Mouse (Mus musculus): ENCODE results near the gene Ano3.
"Not testable (repeated sequence)": the region's sequence is repeated elsewhere in the genome, so short reads cannot be mapped to it uniquely, and the experiment has no call there.

Ano3 gene

DNA sequence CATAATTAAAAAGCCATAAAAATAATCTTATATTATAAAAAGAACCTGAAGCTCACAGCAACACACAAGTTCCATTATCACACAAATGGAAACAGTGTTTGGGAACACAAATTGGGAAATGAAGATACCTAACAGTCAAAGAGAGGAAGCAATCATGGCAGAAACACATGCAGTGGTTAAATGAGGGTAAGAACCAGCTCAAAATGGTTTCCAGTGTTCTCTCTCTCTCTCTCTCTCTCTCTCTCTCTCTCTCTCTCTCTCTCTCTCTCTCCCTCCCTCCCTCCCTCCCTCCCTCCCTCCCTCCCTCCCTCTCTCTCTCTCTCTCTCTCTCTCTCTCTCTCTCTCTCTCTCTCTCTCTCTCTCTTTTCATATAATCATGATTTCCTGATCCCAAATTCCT lies at the start of gene Ano3:
Gene Ano3, minus strand, starts transcription at position 101 of the 400 bp plus-strand sequence.
- not testable (repeated sequence) for DNase-seq

DNA sequence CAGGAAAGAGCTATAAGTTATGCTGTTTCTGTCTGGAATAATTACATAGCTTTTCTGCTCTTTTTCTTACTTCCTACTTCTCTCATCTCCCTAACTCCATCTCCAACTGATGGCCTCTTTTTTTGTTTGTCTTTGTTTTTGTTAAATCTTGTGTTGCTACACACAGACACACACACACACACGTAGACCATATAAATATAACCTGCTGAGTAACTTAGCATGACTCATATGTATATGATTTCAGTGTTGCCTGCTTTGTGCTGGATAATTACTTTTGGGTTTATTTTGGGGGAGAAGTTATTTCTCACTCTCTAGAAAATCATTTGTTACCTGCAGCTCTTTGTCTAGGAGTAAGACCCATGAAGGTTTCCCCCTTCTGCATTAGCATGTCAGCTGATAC lies 39.3 kb upstream of the Ano3 start:
- DNase-seq, result no peak

DNA sequence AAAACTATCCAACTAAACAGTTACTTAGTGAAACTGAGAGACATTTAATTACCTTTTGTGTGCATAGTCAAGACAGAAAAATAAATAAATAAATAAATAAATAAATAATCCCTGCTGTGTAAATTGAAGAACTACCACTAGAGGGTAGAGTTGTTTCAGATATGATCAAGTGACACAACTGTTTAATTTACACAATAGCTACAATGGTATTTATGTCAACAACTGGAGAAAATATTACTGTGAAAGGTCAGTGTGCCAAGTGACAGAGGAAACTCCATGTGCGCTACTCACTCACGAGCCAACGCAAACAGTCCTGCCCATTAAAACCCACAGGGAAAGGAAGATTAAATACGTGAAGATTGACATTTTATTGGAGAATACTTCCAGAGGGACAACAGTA lies 38.8 kb upstream of the Ano3 start:
- no peak for DNase-seq

DNA sequence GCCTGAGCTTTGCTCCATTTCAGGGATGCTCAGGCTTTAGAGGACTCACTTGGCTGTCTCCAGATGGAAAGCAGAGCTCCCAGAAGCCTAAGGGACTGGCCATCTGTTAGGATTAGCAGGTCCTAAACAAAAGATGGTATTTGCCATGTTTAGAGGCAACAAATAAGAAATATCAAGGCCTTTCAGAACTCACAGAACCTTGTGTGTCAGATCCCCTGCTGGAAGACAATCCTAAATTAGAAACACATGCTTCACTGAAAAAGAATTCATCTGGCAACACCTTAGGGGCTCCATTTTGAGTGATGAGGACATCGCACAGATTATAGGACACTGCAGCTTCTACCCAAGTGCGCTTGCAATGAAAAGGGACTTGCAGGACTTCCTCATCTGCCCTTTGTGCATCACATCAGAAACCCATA lies 35.1 kb upstream of the Ano3 start:
- DNase-seq, result no peak

DNA sequence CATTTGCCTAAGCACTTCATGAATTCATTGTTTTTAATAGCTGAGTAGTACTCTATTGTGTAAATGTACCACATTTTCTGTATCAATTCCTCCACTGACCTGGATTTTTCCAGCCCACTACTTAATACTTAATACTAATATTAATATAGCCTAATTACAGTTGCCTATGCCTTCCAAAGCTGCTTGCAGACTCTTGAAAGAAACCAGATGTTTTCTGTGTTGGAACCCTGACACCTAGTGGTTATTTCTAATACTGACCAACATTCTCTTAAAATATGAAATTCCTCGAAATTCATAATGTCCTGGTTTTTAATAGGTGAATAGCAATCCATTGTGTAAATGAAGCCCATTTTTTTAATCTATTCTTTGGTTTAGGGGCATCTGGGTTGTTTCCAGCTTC lies 31.0 kb upstream of the Ano3 start:
- DNase-seq, result no peak

DNA sequence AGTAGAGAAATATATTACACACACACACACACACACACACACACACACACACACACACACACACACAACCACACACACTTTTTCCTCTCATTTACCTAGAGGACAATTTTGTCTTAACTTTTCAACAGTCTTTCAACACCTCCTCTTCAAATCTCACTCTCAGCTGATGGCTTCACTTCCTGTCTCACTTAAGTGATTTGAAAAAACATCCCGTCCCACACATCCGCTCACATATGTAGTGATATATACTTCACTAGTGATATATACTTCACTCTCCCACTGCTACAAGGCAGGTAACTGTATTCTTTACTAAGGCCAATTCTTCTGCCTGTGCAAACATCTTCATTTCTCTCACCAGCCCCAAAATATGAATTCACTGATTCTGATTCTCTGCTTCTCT lies 28.9 kb upstream of the Ano3 start:
- no peak for DNase-seq

DNA sequence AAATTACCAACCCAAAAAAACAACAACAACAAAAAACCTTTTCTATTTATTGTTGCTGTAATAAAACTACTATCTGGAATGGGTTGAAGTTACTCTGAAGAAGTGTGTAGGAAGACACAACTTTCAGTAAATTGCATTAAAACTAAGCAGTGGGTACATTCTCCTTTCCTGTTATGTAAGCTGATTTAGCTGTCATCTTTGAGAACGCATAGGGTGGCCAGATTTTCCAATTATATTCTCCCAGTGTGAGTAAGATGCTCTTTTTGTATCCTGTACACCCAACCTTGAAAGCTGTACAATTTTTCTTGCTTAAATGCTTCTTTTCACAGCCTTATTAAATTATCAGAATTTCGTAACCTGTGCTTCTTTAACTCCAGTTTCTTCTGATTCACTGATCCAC lies 26.1 kb upstream of the Ano3 start:
- DNase-seq, result no peak

DNA sequence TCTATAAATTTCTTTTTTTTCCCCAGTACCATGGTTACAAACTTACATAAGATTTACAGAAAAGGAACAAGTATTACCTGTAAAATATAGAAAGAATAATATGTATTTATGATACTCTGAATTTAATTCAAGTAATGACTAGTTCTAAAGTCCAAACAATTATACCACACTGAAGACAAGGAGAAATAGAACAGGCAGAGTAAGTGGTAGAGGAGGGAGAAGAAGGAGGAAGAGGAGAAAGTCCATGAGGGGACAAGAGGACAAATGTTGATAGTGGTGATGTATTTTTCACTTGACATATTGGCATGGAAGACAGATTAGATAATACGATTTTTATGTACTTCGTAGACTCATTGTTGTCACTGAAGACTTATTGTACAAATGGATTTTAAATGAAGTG lies 19.4 kb upstream of the Ano3 start:
- no peak for DNase-seq

DNA sequence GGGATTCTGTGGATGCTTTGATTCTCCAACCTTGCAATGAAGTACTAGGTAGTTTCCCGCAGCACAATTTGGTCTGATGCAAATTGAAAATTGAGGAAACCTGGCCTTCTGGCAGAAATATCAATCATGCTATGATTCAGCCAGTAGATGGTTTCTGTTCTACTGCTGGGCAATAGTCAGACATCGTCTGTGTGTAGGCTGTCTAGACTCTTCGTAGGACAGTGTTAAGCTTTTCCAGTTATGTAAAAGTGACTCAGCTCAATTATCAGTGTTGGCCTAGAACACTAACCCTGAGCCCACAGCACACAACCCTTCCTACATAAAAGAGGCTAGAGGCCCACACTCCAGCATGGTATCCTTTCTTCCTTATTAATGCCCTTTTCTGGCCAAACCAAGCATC lies 14.7 kb upstream of the Ano3 start:
- DNase-seq, result no peak

DNA sequence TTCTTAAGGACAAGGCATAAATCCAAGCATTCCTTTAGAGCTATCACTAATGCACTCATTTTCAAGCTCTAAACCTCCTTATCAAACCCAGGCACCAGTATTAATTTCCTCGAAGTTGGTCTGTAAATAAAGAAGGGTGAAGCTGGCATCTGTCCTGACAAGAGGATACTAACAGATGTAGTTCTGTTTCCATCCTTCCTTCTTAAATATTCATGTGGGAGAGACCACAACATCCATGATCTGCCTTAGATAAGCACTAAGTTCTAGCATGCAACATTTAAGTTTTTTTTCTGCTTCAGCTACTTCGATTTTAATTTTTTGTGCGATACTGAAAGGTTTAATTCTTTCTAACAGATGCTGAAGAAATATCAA lies 305 bp downstream of the Ano3 start:
- DNase-seq, result no peak

DNA sequence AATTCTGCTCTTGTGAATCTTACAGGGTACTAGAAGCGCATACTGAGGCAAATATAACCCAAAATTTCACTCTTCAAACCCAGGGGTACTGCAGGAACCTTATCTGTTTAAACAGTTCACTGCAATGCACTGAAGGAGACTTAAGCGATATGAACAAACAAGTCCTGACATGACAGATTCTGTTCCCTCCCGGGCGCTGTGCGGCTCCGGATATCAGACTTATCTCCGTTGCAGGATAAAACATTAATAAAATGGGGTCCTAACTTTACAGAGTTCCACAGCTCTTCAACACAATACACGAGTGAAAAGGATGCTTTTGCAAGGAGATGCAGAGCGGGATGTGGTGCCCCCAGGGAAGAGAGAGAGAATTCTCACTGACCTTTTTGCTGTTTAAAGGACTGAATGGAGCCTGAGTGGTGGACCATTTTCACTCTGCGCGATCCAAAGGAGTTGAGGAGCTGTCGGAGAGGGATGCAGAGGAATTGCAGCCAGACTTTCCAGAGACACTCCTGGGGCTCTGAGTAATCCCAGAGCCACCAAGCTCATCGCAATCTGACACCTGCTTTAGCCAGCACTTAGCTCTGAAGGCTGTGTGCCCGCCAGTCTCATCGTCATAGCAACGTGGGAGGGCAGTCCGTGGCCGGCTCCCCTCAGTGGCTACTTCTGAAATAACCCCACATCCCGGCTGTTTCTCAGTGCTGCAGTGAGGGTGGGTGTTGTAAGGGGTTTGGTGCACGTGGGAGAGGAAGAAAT lies 868 bp downstream of the Ano3 start:
- no peak for DNase-seq

DNA sequence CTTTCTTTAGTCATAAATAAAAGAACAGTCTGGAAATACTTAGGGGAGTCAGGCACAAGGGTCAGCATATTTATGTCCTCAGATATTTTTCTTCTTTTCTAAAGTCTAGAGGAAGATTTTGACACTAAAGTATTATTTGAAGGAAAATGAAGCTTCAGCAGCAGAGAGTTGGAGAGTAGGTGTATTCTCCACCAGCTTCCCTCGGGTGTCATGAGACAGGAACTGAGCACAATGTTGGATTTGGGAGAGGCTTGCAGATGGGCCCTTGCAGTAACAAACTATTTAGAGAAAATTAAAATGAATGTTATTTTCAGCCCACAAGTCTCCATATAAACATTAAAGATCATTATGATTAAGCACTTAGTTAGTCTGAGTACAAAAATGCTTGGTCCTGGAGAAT lies 5.6 kb downstream of the Ano3 start:
- no peak for DNase-seq

DNA sequence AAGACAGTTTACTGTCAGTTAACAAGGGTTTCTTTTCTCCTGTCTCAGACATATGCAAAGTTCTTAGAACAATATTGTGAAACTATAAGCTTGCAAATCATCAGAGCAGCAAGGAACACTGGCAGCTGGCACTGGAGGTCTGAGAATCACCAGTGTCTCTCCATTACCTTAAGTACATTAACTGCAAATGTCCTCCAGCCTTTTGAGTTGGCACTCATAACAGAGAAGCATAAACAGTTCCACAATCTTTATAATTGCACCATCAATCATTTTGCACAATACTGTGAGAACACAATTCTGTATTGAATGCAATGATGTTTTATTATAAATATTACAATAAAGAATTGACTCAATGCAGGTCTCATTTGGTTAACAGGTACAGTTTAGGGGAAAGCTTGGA lies 15.0 kb downstream of the Ano3 start:
- no peak for DNase-seq

DNA sequence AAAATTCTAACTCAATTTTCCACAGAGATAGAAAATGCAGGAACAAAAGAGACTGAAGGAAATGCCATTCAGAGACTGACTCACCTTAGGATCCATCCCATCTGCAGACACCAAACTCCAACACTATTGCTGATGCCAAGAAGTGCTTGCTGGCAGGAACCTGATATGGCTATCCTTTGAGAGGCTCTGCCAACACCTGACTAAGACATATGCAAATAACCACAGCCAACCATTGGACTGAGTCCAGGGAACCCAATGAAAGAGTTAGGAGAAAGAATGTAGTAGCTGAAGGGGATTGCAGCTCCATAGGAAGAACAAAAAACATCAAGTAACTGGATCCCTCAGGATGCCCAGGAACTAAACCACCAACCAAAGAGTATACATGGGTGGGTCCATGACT lies 21.6 kb downstream of the Ano3 start:
- no peak for DNase-seq

DNA sequence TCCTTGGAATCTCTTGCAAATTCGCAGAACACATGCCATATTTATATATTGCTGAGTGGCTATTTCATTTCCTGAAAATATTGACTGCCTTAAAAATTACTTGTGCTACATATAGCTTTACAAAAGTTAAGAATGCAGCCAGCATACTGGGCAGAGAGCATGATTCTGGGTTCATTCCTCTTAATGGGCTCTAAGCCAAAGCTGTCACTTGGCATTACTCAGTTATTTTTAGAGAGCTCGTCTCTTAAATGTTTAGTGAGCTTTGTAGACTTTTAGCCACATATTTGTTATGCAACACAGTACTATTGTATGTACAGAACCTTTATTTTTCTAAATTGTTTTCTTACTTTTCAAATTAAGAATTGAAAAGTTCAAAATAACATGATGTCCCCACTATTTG lies 41.2 kb downstream of the Ano3 start:
- DNase-seq, result no peak

DNA sequence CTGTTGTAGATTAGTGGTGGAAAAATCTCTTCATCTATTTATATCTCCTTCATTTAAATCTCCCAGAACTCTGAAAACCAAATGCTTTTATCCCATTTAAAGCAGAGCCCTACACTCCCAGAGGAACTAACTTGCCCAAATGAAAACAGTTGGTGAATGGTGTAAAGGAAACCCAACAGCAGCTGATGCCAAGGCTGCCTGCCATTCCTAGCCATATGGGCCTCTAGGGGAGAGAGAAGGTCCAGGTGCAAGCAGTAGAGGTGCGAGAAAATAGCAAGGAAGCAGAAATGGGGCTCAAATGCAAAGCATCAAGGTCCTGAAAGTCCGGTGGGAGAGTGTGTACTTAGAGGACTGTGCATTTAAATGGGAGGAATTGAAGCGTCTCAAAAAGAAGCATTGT lies 44.2 kb downstream of the Ano3 start:
- DNase-seq, result no peak

DNA sequence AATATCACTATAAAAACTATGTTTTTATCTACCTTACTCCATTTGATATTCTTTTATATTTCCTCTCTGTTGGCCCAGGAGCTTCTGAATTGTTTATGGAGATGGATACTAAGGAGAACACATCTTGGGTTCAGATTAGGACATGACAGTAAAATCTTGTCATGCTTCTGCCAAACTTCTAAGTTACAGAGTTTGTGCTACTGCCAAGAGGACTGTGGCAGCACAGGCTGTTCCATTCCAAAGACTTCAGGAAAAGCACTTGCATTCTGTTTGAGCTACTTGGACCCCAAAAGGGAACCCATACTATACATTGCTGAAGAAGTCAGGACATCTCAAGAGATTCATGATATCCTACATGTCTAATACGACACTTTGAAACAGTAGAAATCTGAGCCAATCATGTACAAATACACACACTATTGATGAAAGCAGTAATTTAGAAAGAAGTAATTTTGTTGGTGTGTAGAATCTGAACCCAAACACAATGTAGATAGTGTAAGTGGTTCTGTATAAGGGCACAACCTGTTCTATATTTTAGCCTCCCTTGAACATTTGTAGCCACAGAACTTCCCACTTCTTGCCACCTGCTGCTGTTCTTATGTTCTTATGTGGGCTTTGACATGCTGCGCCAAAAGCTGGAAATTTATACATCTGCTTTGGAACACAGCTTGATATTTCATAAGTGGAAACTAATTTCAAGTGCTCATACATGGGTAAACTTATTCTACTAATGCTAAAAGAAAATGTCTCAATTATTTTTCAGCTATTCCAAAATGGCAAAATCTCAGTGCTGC lies 54.0 kb downstream of the Ano3 start:
- DNase-seq, result no peak

DNA sequence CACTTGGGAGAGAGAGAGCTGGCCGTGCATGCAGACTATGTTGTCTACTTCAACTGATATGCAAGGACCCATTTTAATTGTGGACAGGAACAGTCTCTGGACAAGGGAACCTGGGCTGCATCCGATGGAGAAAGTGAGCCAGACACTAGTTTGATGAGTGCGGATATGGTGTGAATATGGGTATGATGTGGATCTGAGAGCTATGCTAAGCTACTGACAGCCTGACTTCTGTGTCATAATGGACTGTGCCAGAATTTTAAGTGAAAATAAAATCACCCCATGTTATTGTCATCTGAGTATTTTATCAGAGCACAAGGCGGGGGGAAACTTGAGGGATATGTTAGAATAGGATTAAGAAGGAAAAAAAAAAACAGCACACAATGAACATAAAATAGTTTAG lies 79.1 kb downstream of the Ano3 start:
- DNase-seq, result no peak

DNA sequence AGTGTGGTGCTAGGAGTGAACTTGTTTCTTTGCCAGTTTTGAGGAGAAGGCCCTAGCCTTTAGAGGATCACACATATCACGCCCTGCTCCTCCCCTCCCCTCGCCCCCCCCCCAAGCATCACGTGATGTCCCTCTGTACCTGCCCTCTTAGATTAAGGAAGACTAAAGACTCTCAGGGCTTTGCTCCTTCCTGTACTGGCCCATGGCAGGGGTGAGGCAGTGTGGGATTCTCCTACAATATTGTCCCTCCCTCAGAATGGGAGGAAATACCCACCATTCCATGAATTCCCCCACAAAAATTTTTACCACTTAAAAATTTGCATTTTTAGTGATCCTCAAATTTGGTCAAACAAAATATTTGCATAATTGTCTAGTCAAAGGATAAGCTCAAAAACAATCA lies 85.1 kb downstream of the Ano3 start:
- no peak for DNase-seq

DNA sequence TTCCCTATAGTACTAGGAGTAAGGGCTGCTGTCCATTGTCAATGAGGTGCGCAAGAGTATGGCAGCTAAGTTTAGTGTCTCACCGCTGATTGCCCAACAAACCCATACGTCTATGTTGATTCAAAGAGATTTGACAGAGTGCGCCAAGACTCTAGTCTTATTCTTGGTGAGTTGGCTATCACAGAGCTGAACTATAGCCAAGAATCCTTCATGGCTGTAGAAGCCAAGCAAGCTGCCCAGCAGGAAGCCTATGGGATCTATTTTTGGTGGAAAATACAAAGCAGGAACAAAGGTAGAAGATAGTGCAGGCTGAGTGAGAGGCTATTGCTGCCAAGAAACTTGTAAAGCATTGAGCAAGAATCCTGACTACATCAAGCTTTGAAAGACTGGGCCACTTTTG lies 87.3 kb downstream of the Ano3 start:
- DNase-seq, result no peak

DNA sequence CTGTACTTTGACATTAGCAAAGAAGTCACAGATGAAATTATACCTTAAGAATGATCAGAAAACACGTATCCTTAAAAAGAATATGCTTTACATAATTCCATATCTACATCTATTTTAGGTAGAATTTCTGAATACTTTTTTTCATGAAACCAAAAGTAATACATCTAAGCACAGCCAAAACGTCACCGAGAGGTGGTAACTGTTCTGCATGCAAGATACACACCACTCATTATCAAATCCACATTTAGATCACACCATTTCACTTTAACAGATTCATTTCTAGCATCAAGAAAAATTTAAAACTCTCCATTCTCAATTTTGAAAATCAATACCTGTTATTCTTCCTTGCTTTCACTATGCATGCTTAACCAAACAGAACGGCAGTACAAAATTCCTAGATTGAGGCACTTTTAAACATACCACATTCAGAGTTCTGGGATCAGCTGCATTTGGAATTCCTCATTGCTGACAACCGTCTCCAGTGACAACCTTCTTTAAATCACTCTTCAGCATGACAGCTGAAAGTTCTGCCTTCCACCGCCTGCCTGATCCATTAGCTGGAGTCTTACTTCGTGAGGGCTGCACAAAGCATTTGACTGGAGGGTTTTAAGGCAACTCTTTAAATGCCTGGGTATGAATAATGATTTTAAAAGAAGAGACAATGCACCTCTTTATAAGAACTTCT lies 111.0 kb downstream of the Ano3 start:
- no peak for DNase-seq

DNA sequence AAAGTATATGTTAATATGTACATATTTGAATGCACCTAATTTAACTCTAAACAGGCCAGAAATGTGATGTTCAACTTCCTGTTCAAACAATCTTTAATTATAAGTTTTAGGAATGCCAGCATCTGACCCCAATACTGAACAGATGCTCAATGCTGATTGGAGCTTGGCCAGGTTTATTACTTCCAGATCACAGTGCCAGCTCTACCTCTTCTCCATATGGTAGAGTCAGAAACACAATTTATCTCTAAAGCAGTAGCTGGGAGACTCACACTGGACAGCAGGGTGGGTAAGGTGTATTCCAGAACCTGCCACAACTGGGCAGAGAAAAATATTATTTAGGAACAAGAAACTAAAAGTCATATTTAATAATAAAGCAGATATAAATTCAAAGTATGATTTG lies 134.5 kb downstream of the Ano3 start:
- no peak for DNase-seq

DNA sequence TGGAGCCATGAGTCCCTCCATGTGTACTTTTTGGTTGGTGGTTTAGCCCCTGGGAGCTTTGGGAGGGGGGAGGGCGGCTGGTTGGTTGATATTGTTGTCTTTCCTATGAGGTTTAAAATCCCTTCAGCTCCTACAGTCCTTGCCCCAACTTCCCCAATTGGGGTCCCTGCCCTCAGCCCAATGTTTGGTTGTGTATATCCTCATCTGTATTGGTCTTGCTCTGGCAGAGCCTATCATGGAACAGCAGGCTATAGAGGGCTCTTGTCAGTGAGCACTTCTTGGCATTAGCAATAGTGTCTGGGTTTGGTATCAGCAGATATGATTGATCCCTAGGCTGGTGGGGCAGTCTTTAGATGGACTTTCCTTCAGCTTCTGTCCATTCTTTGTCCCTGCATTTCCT lies 135.8 kb downstream of the Ano3 start:
- no peak for DNase-seq

Measured in kidney, postnatal 14 days (tissue).